Mouse (Mus musculus): ENCODE measurements around the gene Cenpf. TPM values are rescaled to one million over a fixed set of nuclear protein-coding genes. Genes with fewer than 3 reads are reported as not detected.
A peak's percentile ranks its signal among the peaks of the same experiment; 100 is the strongest.
"Not testable (repeated sequence)": the region's sequence is repeated elsewhere in the genome, so short reads cannot be mapped to it uniquely, and the experiment has no call there.

Gene Cenpf
- polyA plus RNA-seq, 2 experiments: 12.0 to 43.2 TPM

DNA sequence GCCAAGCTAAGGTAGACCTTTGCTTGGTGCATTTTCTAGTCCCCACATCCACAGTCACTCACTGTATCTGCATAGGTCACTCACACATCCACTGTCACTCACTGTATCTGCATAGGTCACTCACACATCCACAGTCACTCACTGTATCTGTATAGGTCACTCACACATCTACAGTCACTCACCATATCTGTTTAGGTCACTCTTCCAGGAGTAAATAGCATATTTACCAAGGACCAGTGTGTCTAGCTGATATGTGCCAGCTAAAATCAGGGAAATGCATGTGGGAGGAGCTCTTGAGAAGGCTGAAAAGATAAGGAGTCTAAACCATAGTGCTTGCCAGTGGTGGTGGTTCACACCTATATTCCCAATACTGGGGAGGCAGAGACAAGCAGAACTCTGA, 7.4 kb upstream of the Cenpf start:
- H3K4me3 ChIP-seq (ENCODE audit: insufficient read depth in 1 of 2, low read depth in 2 of 2, low read length in 2 of 2): no peak overlapping the region
- H3K27ac ChIP-seq: no peak overlapping the region
- no peaks in the 10 kb centered on the region for H3K27me3 ChIP-seq (ENCODE audit: control insufficient read depth, insufficient read depth, low read length)
- H3K36me3 ChIP-seq (replicated peaks; ENCODE audit: control insufficient read depth, insufficient read depth, low read depth): no peaks in the 10 kb centered on the region
- no peak overlapping the region for H3K4me2 ChIP-seq (ENCODE audit: low read depth)
- ATAC-seq (ENCODE audit: insufficient read depth) (peak; percentile 79), DNase-seq (ENCODE audit: low read depth in 3 of 3, low spot score in 3 of 3) (peak in 1 of 3 experiments; percentile 20)
- no peak overlapping the region for H3K9ac ChIP-seq (replicated peaks)
- H3K9me3 ChIP-seq (ENCODE audit: control insufficient read depth, low read length): no peaks in the 10 kb centered on the region
- TF ChIP-seq CTCF (IDR thresholded peaks at IDR 0.05; ENCODE audit: low read depth) (no peak), EP300 (IDR thresholded peaks at IDR 0.05; ENCODE audit: low read depth) (peak; percentile 62)
- peaks cover 0 to 7% of the 10 kb centered on the region in 2 experiments; a peak in 2 of 4 replicates for H3K4me1 ChIP-seq (replicated peaks; ENCODE audit: control insufficient read depth in 2 of 2, insufficient read depth in 2 of 2, low read length in 1 of 2)

DNA sequence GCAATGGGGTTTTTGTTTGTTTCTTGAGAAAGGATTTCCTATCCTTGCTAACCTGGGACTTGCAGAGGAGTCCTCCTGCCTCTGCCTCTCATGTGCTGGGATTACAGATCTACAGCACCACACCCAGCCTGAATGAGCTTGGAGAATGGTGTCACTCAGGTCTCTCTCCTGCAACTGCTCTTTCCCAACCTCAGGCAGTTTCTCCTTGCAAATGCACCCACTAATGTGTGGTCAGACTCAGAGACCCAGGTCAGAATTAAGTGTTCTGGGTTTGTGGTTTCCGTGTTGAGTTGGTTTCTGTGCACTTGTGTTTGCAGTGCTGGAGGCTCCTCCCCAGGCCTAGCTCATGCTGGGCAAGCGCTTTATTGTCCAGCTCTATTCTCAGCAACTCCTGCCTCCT, 6.5 kb upstream of the Cenpf start:
- H3K4me2 ChIP-seq (ENCODE audit: low read depth): no peak overlapping the region
- no peak overlapping the region for H3K9ac ChIP-seq (replicated peaks)
- no peaks in the 10 kb centered on the region for H3K36me3 ChIP-seq (replicated peaks; ENCODE audit: control insufficient read depth, insufficient read depth, low read depth)
- H3K27me3 ChIP-seq (ENCODE audit: control insufficient read depth, insufficient read depth, low read length): no peaks in the 10 kb centered on the region
- DNase-seq (ENCODE audit: low read depth in 3 of 3, low spot score in 3 of 3) (no peak), ATAC-seq (ENCODE audit: insufficient read depth) (no peak)
- no peaks in the 10 kb centered on the region for H3K9me3 ChIP-seq (ENCODE audit: control insufficient read depth, low read length)
- H3K4me1 ChIP-seq (replicated peaks; ENCODE audit: control insufficient read depth in 2 of 2, insufficient read depth in 2 of 2, low read length in 1 of 2): peaks cover 0 to 7% of the 10 kb centered on the region in 2 experiments; a peak in 2 of 4 replicates
- TF ChIP-seq CTCF (IDR thresholded peaks at IDR 0.05; ENCODE audit: low read depth): no peak
- TF ChIP-seq EP300 (IDR thresholded peaks at IDR 0.05; ENCODE audit: low read depth): no peak
- WGBS (ENCODE audit: insufficient replicate concordance): 67% methylated on average over 2 of the region's 2 CpGs
- no peak overlapping the region for H3K4me3 ChIP-seq (ENCODE audit: insufficient read depth in 1 of 2, low read depth in 2 of 2, low read length in 2 of 2)
- H3K27ac ChIP-seq: no peak overlapping the region

DNA sequence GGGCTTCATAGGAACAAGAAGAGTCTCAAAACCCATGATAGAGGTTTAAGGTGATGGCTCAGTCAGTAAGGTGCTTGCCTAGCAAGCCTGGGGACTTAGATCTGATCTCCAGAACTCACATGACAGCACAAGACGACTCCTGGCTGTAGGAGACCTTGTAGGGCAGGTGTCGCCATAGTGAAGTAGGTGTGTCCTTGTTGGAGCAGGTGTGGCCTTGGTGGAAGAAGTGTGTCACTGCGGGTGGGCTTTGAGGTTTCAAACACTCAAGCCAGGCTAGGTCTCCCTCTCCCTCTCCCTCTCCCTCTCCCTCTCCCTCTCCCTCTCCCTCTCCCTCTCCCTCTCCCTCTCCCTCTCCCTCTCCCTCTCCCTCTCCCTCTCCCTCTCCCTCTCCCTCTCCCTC, 4.6 kb upstream of the Cenpf start:
- H3K27ac ChIP-seq; H3K4me3 ChIP-seq (ENCODE audit: insufficient read depth in 1 of 2, low read depth in 2 of 2, low read length in 2 of 2); H3K9me3 ChIP-seq (ENCODE audit: control insufficient read depth, low read length); H3K4me2 ChIP-seq (ENCODE audit: low read depth); ATAC-seq (ENCODE audit: insufficient read depth); DNase-seq (ENCODE audit: low read depth in 3 of 3, low spot score in 3 of 3); H3K27me3 ChIP-seq (ENCODE audit: control insufficient read depth, insufficient read depth, low read length); H3K9ac ChIP-seq (replicated peaks); H3K36me3 ChIP-seq (replicated peaks; ENCODE audit: control insufficient read depth, insufficient read depth, low read depth): not testable (repeated sequence)
- WGBS (ENCODE audit: insufficient replicate concordance): 38% methylated on average over 3 of the region's 3 CpGs
- peaks cover 6 to 11% of the 10 kb centered on the region in 2 experiments for H3K4me1 ChIP-seq (replicated peaks; ENCODE audit: control insufficient read depth in 2 of 2, insufficient read depth in 2 of 2, low read length in 1 of 2)

DNA sequence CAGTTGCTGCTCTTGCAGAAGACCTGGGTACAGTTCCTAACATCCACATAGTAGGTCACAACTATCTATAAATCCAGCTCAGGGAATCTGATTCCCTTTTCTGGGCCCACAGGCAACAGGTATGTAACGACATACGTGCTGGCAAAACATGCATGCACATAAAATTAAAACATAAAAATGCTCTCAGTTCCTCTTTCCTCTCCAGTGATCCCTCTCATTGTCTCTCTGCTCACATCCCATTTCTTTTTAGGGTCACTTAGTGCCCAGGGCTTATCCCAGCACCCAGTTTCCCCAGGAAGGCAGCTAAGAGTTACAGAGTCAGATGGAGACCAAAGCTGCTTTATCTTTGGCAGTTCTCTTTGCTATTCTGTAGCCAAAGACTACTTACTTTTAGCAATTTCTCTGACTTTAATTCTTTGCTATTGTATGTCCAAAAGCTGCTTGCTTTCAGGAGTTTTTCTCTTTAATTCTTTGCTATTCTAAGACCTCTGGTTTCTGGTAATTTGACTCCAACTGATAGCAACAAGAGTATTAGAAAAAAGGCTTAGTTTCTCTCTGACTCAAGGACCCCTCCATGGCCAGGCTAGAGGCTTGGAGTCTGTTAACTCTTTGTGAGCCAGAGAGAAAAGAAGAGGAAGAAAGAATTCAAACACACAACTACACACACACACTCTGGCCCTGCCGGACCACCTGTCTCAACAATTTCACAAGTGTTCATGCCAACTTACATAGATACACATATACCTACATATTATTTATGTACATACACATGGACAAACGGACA, 1.4 kb upstream of the Cenpf start:
- Histone ChIP-seq H3K27me3 (ENCODE audit: control insufficient read depth, insufficient read depth, low read length) (no peaks in the 10 kb centered on the region), H3K4me2 (ENCODE audit: low read depth) (peak overlapping the region; percentile 71), H3K36me3 (replicated peaks; ENCODE audit: control insufficient read depth, insufficient read depth, low read depth) (peaks cover 16% of the 10 kb centered on the region), H3K9ac (replicated peaks) (peak overlapping the region; percentile 72), H3K27ac (no peak overlapping the region), H3K4me1 (replicated peaks; ENCODE audit: control insufficient read depth in 2 of 2, insufficient read depth in 2 of 2, low read length in 1 of 2) (peaks cover 11 to 16% of the 10 kb centered on the region in 2 experiments), H3K9me3 (ENCODE audit: control insufficient read depth, low read length) (no peaks in the 10 kb centered on the region), H3K4me3 (ENCODE audit: insufficient read depth in 1 of 2, low read depth in 2 of 2, low read length in 2 of 2) (peak overlapping the region; percentile 65 to 90; a peak in 3 of 4 replicates)
- WGBS (ENCODE audit: insufficient replicate concordance): 39% methylated on average over 4 of the region's 4 CpGs
- DNase-seq (ENCODE audit: low read depth in 3 of 3, low spot score in 3 of 3): no peak
- no peak for ATAC-seq (ENCODE audit: insufficient read depth)
- no peak for TF ChIP-seq CTCF (IDR thresholded peaks at IDR 0.05; ENCODE audit: low read depth)
- no peak for TF ChIP-seq EP300 (IDR thresholded peaks at IDR 0.05; ENCODE audit: low read depth)

DNA sequence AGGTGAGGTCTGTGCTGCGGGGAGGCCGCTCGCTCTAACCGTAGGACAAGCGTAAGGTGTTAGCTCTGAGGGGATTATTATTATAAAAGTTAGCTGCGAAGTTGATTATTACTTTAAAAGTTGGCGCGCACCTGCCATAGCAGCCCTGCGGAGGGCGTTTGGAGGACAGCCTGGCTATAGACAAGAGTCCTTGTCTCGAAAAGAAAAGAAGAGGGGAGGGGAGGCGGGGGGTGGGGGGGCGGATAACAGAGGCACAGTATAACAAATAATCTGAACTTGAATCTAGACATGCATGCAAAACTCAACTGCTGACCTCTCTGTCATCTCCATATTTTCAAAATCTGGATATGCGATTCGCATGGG, 483 bp upstream of the Cenpf start:
- no peak; the same call in 1 of the 2 replicates for TF ChIP-seq EP300 (IDR thresholded peaks at IDR 0.05; ENCODE audit: low read depth)
- TF ChIP-seq CTCF (IDR thresholded peaks at IDR 0.05; ENCODE audit: low read depth): no peak
- Histone ChIP-seq H3K9me3 (ENCODE audit: control insufficient read depth, low read length) (no peaks in the 10 kb centered on the region), H3K36me3 (replicated peaks; ENCODE audit: control insufficient read depth, insufficient read depth, low read depth) (peaks cover 25% of the 10 kb centered on the region), H3K4me3 (ENCODE audit: insufficient read depth in 1 of 2, low read depth in 2 of 2, low read length in 2 of 2) (peak overlapping the region; percentile 65 to 90), H3K4me1 (replicated peaks; ENCODE audit: control insufficient read depth in 2 of 2, insufficient read depth in 2 of 2, low read length in 1 of 2) (peaks cover 11 to 16% of the 10 kb centered on the region in 2 experiments), H3K27ac (peak overlapping the region; percentile 46), H3K4me2 (ENCODE audit: low read depth) (peak overlapping the region; percentile 71), H3K27me3 (ENCODE audit: control insufficient read depth, insufficient read depth, low read length) (no peaks in the 10 kb centered on the region), H3K9ac (replicated peaks) (peak overlapping the region; percentile 72)
- ATAC-seq (ENCODE audit: insufficient read depth): peak; percentile 0; the same call in 1 of the 2 replicates
- DNase-seq (ENCODE audit: low read depth in 3 of 3, low spot score in 3 of 3): no peak
- WGBS (ENCODE audit: insufficient replicate concordance): 2% methylated on average over 15 of the region's 15 CpGs

All from liver, embryonic 14.5 days (tissue).